Mouse (Mus musculus): ENCODE measurements around the gene Oxsm. TPM values are rescaled to one million over a fixed set of nuclear protein-coding genes. Genes with fewer than 3 reads are reported as not detected.
A peak's percentile ranks its signal among the peaks of the same experiment; 100 is the strongest.

Oxsm gene
- total RNA-seq, 2 experiments from 2014 or later, result 14.4 to 24.4 TPM

DNA sequence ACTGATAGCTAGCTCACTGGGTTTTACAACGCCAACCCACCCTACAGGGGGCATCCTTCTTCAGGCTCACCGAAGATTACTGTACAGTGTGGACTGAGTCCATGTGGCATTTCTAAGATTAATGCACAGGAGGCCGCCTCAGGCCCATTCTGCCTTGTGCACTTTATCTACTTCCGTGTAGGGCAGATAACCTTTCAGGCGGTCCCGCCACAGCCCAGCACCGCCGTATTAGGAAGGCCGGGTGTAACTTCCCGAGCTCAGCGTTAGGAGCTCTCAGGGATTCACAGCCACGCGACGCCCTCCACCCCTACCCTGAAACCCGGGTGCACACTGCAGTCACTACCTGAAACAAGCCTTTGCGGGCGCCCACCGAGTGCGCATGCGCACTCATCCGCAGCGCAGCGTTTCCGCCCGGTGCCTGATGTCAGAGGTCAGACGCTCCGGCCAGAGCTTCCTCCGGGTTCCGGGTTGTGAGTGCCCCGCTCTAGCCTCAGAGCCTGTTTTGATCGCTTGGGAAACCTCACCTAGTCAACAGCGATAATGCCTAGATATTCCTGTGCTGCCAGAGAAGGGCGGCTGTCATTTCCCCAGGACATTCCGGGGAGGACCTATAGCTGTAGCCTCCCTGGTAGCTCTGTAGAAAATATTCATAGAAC lies 6.5 kb downstream of the Oxsm start:
- peak; percentile 79 for ATAC-seq (replicated peaks; ENCODE audit: poor library complexity, severe bottlenecking)

- peak; percentile 1; the same call in 1 of the 2 replicates for ATAC-seq (replicated peaks; ENCODE audit: poor library complexity, severe bottlenecking)
These were observed 7.3 kb downstream of the Oxsm start for GRCm38 (mm10) chr14:16242193-16242815.

DNA sequence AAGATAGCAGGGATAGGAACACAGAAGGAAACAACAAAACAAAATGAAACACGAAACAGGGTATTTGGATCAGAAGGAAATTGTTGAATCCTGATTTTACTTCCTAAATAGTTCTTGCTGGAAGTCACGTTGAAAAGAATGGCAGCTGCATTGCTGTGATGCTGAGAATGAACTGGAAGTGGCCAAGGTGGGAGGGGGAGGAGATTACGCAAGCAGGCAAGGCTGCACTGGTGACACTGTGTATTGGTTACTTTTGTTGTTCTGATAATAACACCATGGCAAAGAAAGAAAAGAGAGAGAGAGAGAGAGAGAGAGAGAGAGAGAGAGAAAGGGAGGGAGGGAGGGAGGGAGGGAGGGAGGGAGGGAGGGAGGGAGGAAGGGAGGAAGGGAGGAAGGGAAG lies 13.1 kb downstream of the Oxsm start:
- ATAC-seq (replicated peaks; ENCODE audit: poor library complexity, severe bottlenecking), result peak; percentile 73

GRCm38 (mm10) chr14:16233515-16233914 lies 16.1 kb downstream of the Oxsm start:
- ATAC-seq (replicated peaks; ENCODE audit: poor library complexity, severe bottlenecking), result no peak

DNA sequence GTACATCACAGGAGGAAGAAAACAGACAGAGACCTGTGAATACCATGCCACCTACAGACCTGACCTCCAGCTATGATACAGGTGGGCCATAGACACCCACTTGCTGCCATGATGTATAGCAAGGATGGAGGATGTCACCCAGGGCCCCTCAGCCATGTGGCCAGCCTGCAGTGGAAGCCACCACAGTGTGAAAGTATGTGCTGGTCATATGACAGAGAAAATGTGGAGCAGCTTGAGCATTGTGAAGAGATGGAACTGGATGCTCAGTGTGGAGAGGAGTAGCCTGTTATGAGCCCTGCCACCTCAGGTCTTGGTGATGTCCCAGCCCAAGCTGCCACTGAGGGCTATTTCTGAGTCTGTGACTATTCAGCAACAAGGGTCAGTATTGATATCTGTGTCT lies 19.0 kb downstream of the Oxsm start:
- no peak for ATAC-seq (replicated peaks; ENCODE audit: poor library complexity, severe bottlenecking)

DNA sequence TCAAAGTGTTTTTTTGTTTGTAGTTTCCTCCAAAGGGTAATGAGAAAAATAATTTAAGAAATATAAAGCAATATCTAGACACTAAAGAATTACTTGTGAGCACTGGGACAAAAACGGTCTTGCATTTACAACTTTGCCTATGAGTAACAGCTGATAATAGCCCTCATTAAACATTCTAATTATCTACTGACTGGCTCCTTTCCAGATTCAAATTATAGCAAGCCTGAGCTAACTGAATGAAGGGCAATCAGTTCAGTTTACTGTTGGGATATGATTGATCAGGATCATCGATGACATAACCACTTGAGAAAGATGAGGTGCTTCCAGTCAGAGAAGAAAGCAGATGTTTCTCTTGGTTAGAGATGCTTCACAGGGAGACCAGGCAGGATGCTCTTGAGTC lies 20.2 kb downstream of the Oxsm start:
- no peak for ATAC-seq (replicated peaks; ENCODE audit: poor library complexity, severe bottlenecking)

DNA sequence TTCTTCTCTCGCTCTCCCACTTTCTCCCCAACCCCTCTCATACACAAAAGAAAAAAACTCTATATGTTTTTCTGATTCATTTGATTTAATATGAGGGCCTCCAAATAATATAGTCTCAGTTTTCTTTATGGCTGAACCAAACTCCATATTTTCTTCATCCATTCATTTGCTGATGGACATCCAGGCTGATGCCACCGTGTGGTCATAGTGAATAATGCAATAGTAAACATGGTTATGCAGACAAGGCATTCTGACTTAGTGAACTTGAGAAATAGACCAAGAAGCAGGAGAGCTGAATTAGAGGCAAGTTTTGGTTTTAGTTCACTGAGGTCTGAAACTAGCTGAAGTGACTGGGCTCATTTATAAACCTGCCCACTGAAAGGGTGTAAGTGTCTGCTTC lies 30.6 kb downstream of the Oxsm start:
- ATAC-seq (replicated peaks; ENCODE audit: poor library complexity, severe bottlenecking), result peak; percentile 62; the same call in 1 of the 2 replicates

- ATAC-seq (replicated peaks; ENCODE audit: poor library complexity, severe bottlenecking), result no peak
These were observed 41.9 kb downstream of the Oxsm start for GRCm38 (mm10) chr14:16207722-16208121.

DNA sequence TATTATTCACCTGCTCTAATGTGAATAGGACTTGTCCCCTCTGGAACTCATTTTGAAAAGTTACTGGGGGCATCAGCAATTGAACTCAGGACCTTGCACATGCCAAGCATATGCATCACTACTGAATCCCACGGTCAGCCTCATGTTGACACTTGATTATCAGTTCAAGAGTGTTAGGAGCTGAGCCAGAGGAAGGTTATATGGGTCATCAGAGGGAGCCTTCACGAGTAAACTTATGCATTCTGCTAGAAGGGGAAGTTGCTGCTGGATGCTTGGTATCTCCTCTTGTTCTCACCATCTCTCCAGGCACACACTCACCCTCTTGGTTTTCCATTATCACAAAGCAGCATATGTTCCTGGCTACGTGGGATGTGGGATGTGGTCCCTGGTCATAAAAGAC lies 47.9 kb downstream of the Oxsm start:
- no peak for ATAC-seq (replicated peaks; ENCODE audit: poor library complexity, severe bottlenecking)

GRCm38 (mm10) chr14:16200969-16201638 lies 48.5 kb downstream of the Oxsm start:
- ATAC-seq (replicated peaks; ENCODE audit: poor library complexity, severe bottlenecking), result peak; percentile 25; the same call in 1 of the 2 replicates

GRCm38 (mm10) chr14:16200220-16200912 lies 49.2 kb downstream of the Oxsm start:
- ATAC-seq (replicated peaks; ENCODE audit: poor library complexity, severe bottlenecking), result no peak

- no peak for ATAC-seq (replicated peaks; ENCODE audit: poor library complexity, severe bottlenecking)
These were observed 53.1 kb downstream of the Oxsm start for GRCm38 (mm10) chr14:16196518-16196917.

DNA sequence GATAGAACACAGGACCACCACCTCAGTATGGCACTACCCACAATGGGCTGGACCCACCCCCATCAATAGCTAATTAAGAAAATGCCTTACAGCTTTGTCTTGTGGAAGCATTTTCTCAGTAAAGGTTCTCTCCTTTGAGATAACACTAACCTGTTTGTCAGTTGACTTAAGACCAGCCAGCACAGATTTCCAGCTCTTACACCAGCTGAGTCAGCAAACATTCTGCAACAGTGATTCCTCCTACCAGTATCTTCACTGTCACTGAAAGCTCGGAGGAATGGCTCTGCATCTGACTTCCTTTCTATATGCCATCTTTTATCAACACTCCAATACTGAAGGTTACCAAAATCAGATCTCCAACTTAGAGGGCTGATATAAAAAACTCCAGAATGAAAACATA lies 54.1 kb downstream of the Oxsm start:
- ATAC-seq (replicated peaks; ENCODE audit: poor library complexity, severe bottlenecking), result no peak

DNA sequence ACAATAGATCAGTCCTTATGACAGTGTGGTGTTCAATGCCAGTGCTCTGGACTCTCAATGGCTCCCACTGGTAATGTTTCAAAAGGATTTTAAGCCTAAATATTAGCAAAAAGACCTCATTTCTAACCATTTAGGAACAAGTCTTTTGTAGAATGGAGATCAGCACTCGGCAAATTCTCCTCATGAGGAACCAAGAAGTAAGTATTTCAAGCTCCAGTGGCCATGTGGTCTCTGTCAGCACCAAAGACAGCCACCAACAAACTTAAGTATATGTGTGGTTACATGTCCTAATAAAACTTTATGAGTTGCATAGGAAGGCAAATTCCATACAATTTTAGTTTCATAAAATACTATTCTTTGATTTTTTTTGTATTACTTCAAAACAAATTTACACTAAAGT lies 55.5 kb downstream of the Oxsm start:
- no peak for ATAC-seq (replicated peaks; ENCODE audit: poor library complexity, severe bottlenecking)

GRCm38 (mm10) chr14:16189142-16189541 lies 60.5 kb downstream of the Oxsm start:
- no peak for ATAC-seq (replicated peaks; ENCODE audit: poor library complexity, severe bottlenecking)

Other genes with a start within 250 kb of the Oxsm start
- gene Ngly1, start 528 bp downstream of the Oxsm start, total RNA-seq (2014; fragmentation: Nextera tagmentation), result 26.1 and 31.9 TPM in 2 replicates
- gene Ngly1, start 528 bp downstream of the Oxsm start, total RNA-seq (2017), result 18.0 and 45.4 TPM in 2 replicates
- 84.8 and 111 TPM in 2 replicates for gene Top2b, start 115.4 kb upstream of the Oxsm start, total RNA-seq (2014; fragmentation: Nextera tagmentation)
- gene Top2b, start 115.4 kb upstream of the Oxsm start, total RNA-seq (2017), result 125 and 160 TPM in 2 replicates

Measured in granulocyte monocyte progenitor cell, adult 5-6 weeks (primary cell).